Mouse (Mus musculus): ENCODE measurements around the gene Fam234a. TPM values are rescaled to one million over a fixed set of nuclear protein-coding genes. Genes with fewer than 3 reads are reported as not detected.
A peak's percentile ranks its signal among the peaks of the same experiment; 100 is the strongest.

Fam234a gene
- total RNA-seq, 2 experiments from 2014 or later, result 65.5 to 66.9 TPM

GRCm38 (mm10) chr17:26239551-26239950, 4.5 kb downstream of the Fam234a start:
- DNase-seq, result no peak
- intact Hi-C loops (cut with DNase I), result no loop called here

GRCm38 (mm10) chr17:26237667-26238066, 6.4 kb downstream of the Fam234a start:
- DNase-seq, result no peak
- intact Hi-C loops (cut with DNase I), result no loop called here

- DNase-seq, result no peak
- intact Hi-C loops (cut with DNase I), result no loop called here
Observed at GRCm38 (mm10) chr17:26235077-26235815, 8.8 kb downstream of the Fam234a start.

GRCm38 (mm10) chr17:26234386-26234785, 9.7 kb downstream of the Fam234a start:
- intact Hi-C loops (cut with DNase I), result loop anchor here (5.0 kb wide), 1 partner anchor 37 kb away; the partner anchor contains the start of gene Pdia2
- DNase-seq, result no peak

- intact Hi-C loops (cut with DNase I), result loop anchor here (5.0 kb wide), 1 partner anchor 36 kb away; the partner anchor contains the start of gene Pdia2
Observed at GRCm38 (mm10) chr17:26232863-26233262, 11.2 kb downstream of the Fam234a start.

GRCm38 (mm10) chr17:26231156-26231555, 12.9 kb downstream of the Fam234a start:
- intact Hi-C loops (cut with DNase I), result loop anchor here (5.0 kb wide), 1 partner anchor 34 kb away; the partner anchor contains the start of gene Pdia2
- DNase-seq, result no peak

More at GRCm38 (mm10) chr17:26232863-26233262, 11.2 kb downstream of the Fam234a start:
- no peak for DNase-seq

- intact Hi-C loops (cut with DNase I), result loop anchor here (5.0 kb wide), 1 partner anchor 32 kb away; the partner anchor contains the start of gene Pdia2
- no peak for DNase-seq
Observed at GRCm38 (mm10) chr17:26229776-26230175, 14.3 kb downstream of the Fam234a start.

GRCm38 (mm10) chr17:26225150-26225549, 18.9 kb downstream of the Fam234a start:
- intact Hi-C loops (cut with DNase I), result no loop called here
- no peak for DNase-seq

- DNase-seq, result no peak
- intact Hi-C loops (cut with DNase I), result no loop called here
Observed at GRCm38 (mm10) chr17:26221508-26221907, 22.5 kb downstream of the Fam234a start.

- intact Hi-C loops (cut with DNase I), result no loop called here
- DNase-seq, result no peak
Observed at GRCm38 (mm10) chr17:26212681-26213080, 31.4 kb downstream of the Fam234a start.

GRCm38 (mm10) chr17:26212241-26212640, 31.8 kb downstream of the Fam234a start:
- intact Hi-C loops (cut with DNase I), result no loop called here
- DNase-seq, result no peak

- no peak for DNase-seq
- intact Hi-C loops (cut with DNase I), result no loop called here
Observed at GRCm38 (mm10) chr17:26207686-26208085, 36.4 kb downstream of the Fam234a start, which contains the start of gene Arhgdig. Gene Arhgdig (minus strand): TSS chr17:26207786.

- DNase-seq, result no peak
- intact Hi-C loops (cut with DNase I), result no loop called here
Observed at GRCm38 (mm10) chr17:26206392-26206791, 37.6 kb downstream of the Fam234a start.

- no peak for DNase-seq
- intact Hi-C loops (cut with DNase I), result no loop called here
Observed at GRCm38 (mm10) chr17:26204766-26205165, 39.3 kb downstream of the Fam234a start.

GRCm38 (mm10) chr17:26203321-26203811, 40.7 kb downstream of the Fam234a start:
- peak in 1 of 2 experiments; percentile 27 for DNase-seq
- intact Hi-C loops (cut with DNase I), result no loop called here

- intact Hi-C loops (cut with DNase I), result no loop called here
- DNase-seq, result no peak
Observed at GRCm38 (mm10) chr17:26202737-26203136, 41.3 kb downstream of the Fam234a start, which contains the start of gene Rgs11. Gene Rgs11 (plus strand): TSS chr17:26202951.

- no peak for DNase-seq
- intact Hi-C loops (cut with DNase I), result no loop called here
Observed at GRCm38 (mm10) chr17:26201998-26202397, 42.0 kb downstream of the Fam234a start.

GRCm38 (mm10) chr17:26200831-26201705, 43.0 kb downstream of the Fam234a start:
- intact Hi-C loops (cut with DNase I), result no loop called here
- DNase-seq, result no peak

- DNase-seq, result no peak
- intact Hi-C loops (cut with DNase I), result loop anchor here (5.0 kb wide), 1 partner anchor 33 kb away; no protein-coding TSS in a partner anchor
Observed at GRCm38 (mm10) chr17:26198892-26199291, 45.1 kb downstream of the Fam234a start, which contains the start of gene Pdia2. Gene Pdia2 (minus strand): TSS chr17:26199087.

- no peak for DNase-seq
- intact Hi-C loops (cut with DNase I), result no loop called here
Observed at GRCm38 (mm10) chr17:26192481-26193190, 51.4 kb downstream of the Fam234a start.

Measured in gastrocnemius, postnatal 36 days (tissue).